Mouse (Mus musculus): ENCODE results near the gene Lamb3. TPM values are rescaled to one million over a fixed set of nuclear protein-coding genes. Genes with fewer than 3 reads are reported as not detected.

Gene Lamb3
- total and polyA plus RNA-seq, 3 experiments = 10.1 to 14.6 (median 12.3) TPM

- no peaks in the 10 kb centered on the region for H3K27me3 ChIP-seq (replicated peaks)
- dilution Hi-C loops (cut with MboI; ENCODE audit: extremely low pct_ligation_motif_present, extremely low pct_unique_long_range_greater_than_20kb, low sequenced_read_pairs) = no loop called here
- H3K27ac ChIP-seq (ENCODE audit: insufficient read depth, low read depth) = peak within 1 kb of the TSS; percentile 24; the same call in 1 of the 2 replicates
- peak within 1 kb of the TSS in 2 of 3 experiments; percentile 16 to 48 for H3K4me3 ChIP-seq (replicated peaks in 1 of 3; ENCODE audit: low read depth in 2 of 3, low read length in 2 of 3, poor library complexity in 1 of 3)
- H3K36me3 ChIP-seq (replicated peaks in 1 of 2; ENCODE audit: control insufficient read depth in 1 of 2, insufficient read depth in 1 of 2, low read length in 1 of 2) = peaks cover 5 to 50% of the 10 kb centered on the region in 2 experiments
- TF ChIP-seq E2F4 (IDR thresholded peaks at IDR 0.05; ENCODE audit: insufficient replicate concordance, low read depth, low read length) (no peak), MEF2A (IDR thresholded peaks at IDR 0.05; ENCODE audit: borderline replicate concordance, low read depth, low read length) (peak; percentile 63; the same call in 1 of the 2 replicates), MXI1 (IDR thresholded peaks at IDR 0.05; ENCODE audit: low read depth, low read length) (0 out of 2 replicates have a peak, but pooled peaks have one; percentile 61), ETS1 (conservative IDR thresholded peaks at IDR 0.05; ENCODE audit: low read depth, low read length) (peak; percentile 88), SIN3A (IDR thresholded peaks at IDR 0.05; ENCODE audit: low read length) (peak; percentile 34; the same call in 1 of the 2 replicates), IRF4 (IDR thresholded peaks at IDR 0.05; ENCODE audit: low read depth, low read length) (peak; percentile 48; the same call in 1 of the 2 replicates), ZC3H11A (IDR thresholded peaks at IDR 0.05; ENCODE audit: low read depth, low read length) (no peak), EP300 (IDR thresholded peaks at IDR 0.05; ENCODE audit: low read length) (peak; percentile 32; the same call in 1 of the 2 replicates), BHLHE40 (IDR thresholded peaks at IDR 0.05; ENCODE audit: low read depth, low read length) (peak; percentile 47; the same call in 1 of the 2 replicates), MAZ (IDR thresholded peaks at IDR 0.05; ENCODE audit: low read depth, low read length) (0 out of 2 replicates have a peak, but pooled peaks have one; percentile 48), TCF12 (IDR thresholded peaks at IDR 0.05; ENCODE audit: low read depth, low read length) (peak; percentile 38; the same call in 1 of the 2 replicates), MAFK (IDR thresholded peaks at IDR 0.05; ENCODE audit: insufficient replicate concordance, low read length) (no peak), CHD2 (IDR thresholded peaks at IDR 0.05; ENCODE audit: low read length) (no peak)
- peaks cover 12 to 27% of the 10 kb centered on the region in 2 experiments for H3K4me1 ChIP-seq (ENCODE audit: control insufficient read depth in 1 of 2, insufficient read depth in 2 of 2)
- H3K4me2 ChIP-seq (ENCODE audit: insufficient read depth, low read depth, poor library complexity, severe bottlenecking) = no peak within 1 kb of the TSS; the same call in 1 of the 2 replicates
- peak; percentile 74 for DNase-seq (ENCODE audit: extremely low read depth)
- in situ Hi-C loops (cut with MboI; ENCODE audit: low pct_ligation_motif_present, low pct_unique_long_range_greater_than_20kb, low sequenced_read_pairs) = no loop called here
- H3K9me3 ChIP-seq (replicated peaks; ENCODE audit: low read length) = no peaks in the 10 kb centered on the region
- no peak within 1 kb of the TSS for H3K9ac ChIP-seq (ENCODE audit: insufficient read depth, low read depth)
- H3K79me2 ChIP-seq (replicated peaks; ENCODE audit: control insufficient read depth, extremely low read depth, insufficient read depth, poor library complexity, severe bottlenecking) = no peaks in the 10 kb centered on the region
Measured at GRCm38 (mm10) chr1:193263955-193264598, 56.6 kb downstream of the Lamb3 start, which contains the start of gene Hsd11b1. TSS of gene Hsd11b1 (minus strand) at chr1:193264075.

- H3K9ac ChIP-seq (ENCODE audit: insufficient read depth, low read depth) = no peak overlapping the region
- TF ChIP-seq HCFC1 (IDR thresholded peaks at IDR 0.05; ENCODE audit: low read depth, low read length) (no peak), RAD21 (IDR thresholded peaks at IDR 0.05; ENCODE audit: low read depth, low read length) (no peak), ZKSCAN1 (IDR thresholded peaks at IDR 0.05; ENCODE audit: borderline replicate concordance, low read depth, low read length) (no peak), UBTF (IDR thresholded peaks at IDR 0.05; ENCODE audit: low read depth, low read length) (no peak), ZMIZ1 (IDR thresholded peaks at IDR 0.05; ENCODE audit: low read depth, low read length) (no peak), POLR2A (IDR thresholded peaks at IDR 0.05; ENCODE audit: low read depth, low read length) (no peak), EP300 (IDR thresholded peaks at IDR 0.05; ENCODE audit: low read length) (no peak), MAFK (IDR thresholded peaks at IDR 0.05; ENCODE audit: insufficient replicate concordance, low read length) (no peak), USF1 (IDR thresholded peaks at IDR 0.05; ENCODE audit: low read depth, low read length) (no peak), BHLHE40 (IDR thresholded peaks at IDR 0.05; ENCODE audit: low read depth, low read length) (no peak), CHD2 (IDR thresholded peaks at IDR 0.05; ENCODE audit: low read length) (no peak), KAT2A (IDR thresholded peaks at IDR 0.05; ENCODE audit: insufficient replicate concordance, low read length) (no peak), TBP (conservative IDR thresholded peaks at IDR 0.05; ENCODE audit: low read depth, low read length) (no peak), MAX (IDR thresholded peaks at IDR 0.05; ENCODE audit: low read length) (no peak), MAZ (IDR thresholded peaks at IDR 0.05; ENCODE audit: low read depth, low read length) (no peak), ETS1 (conservative IDR thresholded peaks at IDR 0.05; ENCODE audit: low read depth, low read length) (no peak), ZC3H11A (IDR thresholded peaks at IDR 0.05; ENCODE audit: low read depth, low read length) (no peak), TCF12 (IDR thresholded peaks at IDR 0.05; ENCODE audit: low read depth, low read length) (no peak), ELF1 (IDR thresholded peaks at IDR 0.05; ENCODE audit: low read depth, low read length) (no peak), USF2 (conservative IDR thresholded peaks at IDR 0.05; ENCODE audit: low read depth, low read length) (no peak)
- no peaks in the 10 kb centered on the region for H3K27me3 ChIP-seq (replicated peaks)
- H3K4me3 ChIP-seq (replicated peaks in 1 of 3; ENCODE audit: low read depth in 2 of 3, low read length in 2 of 3, poor library complexity in 1 of 3) = no peak overlapping the region
- in situ Hi-C loops (cut with MboI; ENCODE audit: low pct_ligation_motif_present, low pct_unique_long_range_greater_than_20kb, low sequenced_read_pairs) = no loop called here
- no peak overlapping the region for H3K4me2 ChIP-seq (ENCODE audit: insufficient read depth, low read depth, poor library complexity, severe bottlenecking)
- dilution Hi-C loops (cut with MboI; ENCODE audit: extremely low pct_ligation_motif_present, extremely low pct_unique_long_range_greater_than_20kb, low sequenced_read_pairs) = no loop called here
- peaks cover 12 to 27% of the 10 kb centered on the region in 2 experiments for H3K4me1 ChIP-seq (ENCODE audit: control insufficient read depth in 1 of 2, insufficient read depth in 2 of 2)
- H3K9me3 ChIP-seq (replicated peaks; ENCODE audit: low read length) = no peaks in the 10 kb centered on the region
- no peak overlapping the region for H3K27ac ChIP-seq (ENCODE audit: insufficient read depth, low read depth)
- no peak for DNase-seq (ENCODE audit: extremely low read depth)
- H3K79me2 ChIP-seq (replicated peaks; ENCODE audit: control insufficient read depth, extremely low read depth, insufficient read depth, poor library complexity, severe bottlenecking) = no peaks in the 10 kb centered on the region
- peaks cover 5 to 46% of the 10 kb centered on the region in 2 experiments for H3K36me3 ChIP-seq (replicated peaks in 1 of 2; ENCODE audit: control insufficient read depth in 1 of 2, insufficient read depth in 1 of 2, low read length in 1 of 2)
Measured at GRCm38 (mm10) chr1:193265734-193266133, 58.2 kb downstream of the Lamb3 start.

All from CH12.LX (cell line).